Mouse (Mus musculus) embryonic fibroblast, embryonic 13.5 days (primary cell): Measurements from ENCODE around the gene Neb.

Experiments used
- CTCF ChIP-seq: IDR thresholded peaks from 2 replicates; pipeline ENCODE4 v1.5.1; 2011; ENCODE audit warnings: mild to moderate bottlenecking, control low read depth, low read length, moderate library complexity, borderline replicate concordance; ENCODE audit not compliant: insufficient read depth
- POLR2A ChIP-seq: IDR thresholded peaks from 2 replicates; pipeline ENCODE4 v1.6.1; 2011; ENCODE audit warnings: low read depth, mild to moderate bottlenecking, control low read depth, low read length, moderate library complexity

DNA sequence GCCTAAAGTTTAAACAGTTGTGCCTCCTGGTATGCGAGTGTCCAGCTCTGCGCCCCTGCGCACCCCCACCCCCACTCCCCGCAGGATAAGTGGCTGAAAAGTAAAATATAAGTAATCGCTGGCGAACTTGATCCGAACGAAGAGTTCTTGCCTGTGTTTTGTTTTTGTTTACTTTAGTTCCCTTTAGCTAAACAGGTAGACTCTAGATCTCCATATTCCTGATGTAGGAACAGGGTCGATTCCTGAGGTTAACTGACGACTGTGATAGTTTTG, 47.2 kb upstream of the Neb start:
- TF ChIP-seq POLR2A: 0 out of 2 replicates have a peak, but pooled peaks have one; percentile 21
- TF ChIP-seq CTCF: no peak
